Mouse (Mus musculus): ENCODE measurements around the gene Nphs1. TPM values are rescaled to one million over a fixed set of nuclear protein-coding genes. Genes with fewer than 3 reads are reported as not detected.
A peak's percentile ranks its signal among the peaks of the same experiment; 100 is the strongest.
"Not testable (repeated sequence)": the region's sequence is repeated elsewhere in the genome, so short reads cannot be mapped to it uniquely, and the experiment has no call there.

The Nphs1 gene
- total RNA-seq, 2 experiments from 2014 or later, result 1.8 to 2.2 TPM

GRCm38 (mm10) chr7:30490251-30490956 lies 32.3 kb downstream of the Nphs1 start:
- peak; percentile 30 to 56 for DNase-seq (ENCODE audit: extremely low spot score in 1 of 2, low spot score in 1 of 2)

GRCm38 (mm10) chr7:30490957-30491307 lies 32.8 kb downstream of the Nphs1 start:
- no peak for DNase-seq (ENCODE audit: extremely low spot score in 1 of 2, low spot score in 1 of 2)

GRCm38 (mm10) chr7:30492765-30493164 lies 34.6 kb downstream of the Nphs1 start:
- DNase-seq (ENCODE audit: extremely low spot score in 1 of 2, low spot score in 1 of 2), result peak; percentile 60 to 93

GRCm38 (mm10) chr7:30493401-30493931 lies 35.4 kb downstream of the Nphs1 start, which contains the start of gene Prodh2:
Prodh2 (plus strand) TSS chr7:30493622.
- DNase-seq (ENCODE audit: extremely low spot score in 1 of 2, low spot score in 1 of 2), result no peak

- not testable (repeated sequence) for DNase-seq (ENCODE audit: extremely low spot score in 1 of 2, low spot score in 1 of 2)
These were observed 37.5 kb downstream of the Nphs1 start for GRCm38 (mm10) chr7:30495506-30496042.

- DNase-seq (ENCODE audit: extremely low spot score in 1 of 2, low spot score in 1 of 2), result not testable (repeated sequence)
These were observed 43.0 kb downstream of the Nphs1 start for GRCm38 (mm10) chr7:30501159-30501558.

- DNase-seq (ENCODE audit: extremely low spot score in 1 of 2, low spot score in 1 of 2), result no peak
These were observed 49.9 kb downstream of the Nphs1 start for GRCm38 (mm10) chr7:30508061-30508460.

GRCm38 (mm10) chr7:30515003-30515760 lies 57.1 kb downstream of the Nphs1 start:
- DNase-seq (ENCODE audit: extremely low spot score in 1 of 2, low spot score in 1 of 2), result no peak

- no peak for DNase-seq (ENCODE audit: extremely low spot score in 1 of 2, low spot score in 1 of 2)
These were observed 60.2 kb downstream of the Nphs1 start for GRCm38 (mm10) chr7:30518325-30518724.

GRCm38 (mm10) chr7:30520396-30520795 lies 62.3 kb downstream of the Nphs1 start:
- DNase-seq (ENCODE audit: extremely low spot score in 1 of 2, low spot score in 1 of 2), result no peak

- DNase-seq (ENCODE audit: extremely low spot score in 1 of 2, low spot score in 1 of 2), result no peak
These were observed 62.7 kb downstream of the Nphs1 start for GRCm38 (mm10) chr7:30520856-30521255.

GRCm38 (mm10) chr7:30522871-30523270 lies 64.8 kb downstream of the Nphs1 start:
- DNase-seq (ENCODE audit: extremely low spot score in 1 of 2, low spot score in 1 of 2), result no peak

- no peak for DNase-seq (ENCODE audit: extremely low spot score in 1 of 2, low spot score in 1 of 2)
These were observed 66.4 kb downstream of the Nphs1 start for GRCm38 (mm10) chr7:30524487-30524886.

GRCm38 (mm10) chr7:30525954-30526353 lies 67.8 kb downstream of the Nphs1 start:
- DNase-seq (ENCODE audit: extremely low spot score in 1 of 2, low spot score in 1 of 2), result no peak

GRCm38 (mm10) chr7:30526399-30526798 lies 68.3 kb downstream of the Nphs1 start:
- DNase-seq (ENCODE audit: extremely low spot score in 1 of 2, low spot score in 1 of 2), result no peak

- no peak for DNase-seq (ENCODE audit: extremely low spot score in 1 of 2, low spot score in 1 of 2)
These were observed 68.9 kb downstream of the Nphs1 start for GRCm38 (mm10) chr7:30526981-30527380.

GRCm38 (mm10) chr7:30531291-30531815 lies 73.2 kb downstream of the Nphs1 start:
- no peak for DNase-seq (ENCODE audit: extremely low spot score in 1 of 2, low spot score in 1 of 2)

- DNase-seq (ENCODE audit: extremely low spot score in 1 of 2, low spot score in 1 of 2), result no peak
These were observed 74.8 kb downstream of the Nphs1 start for GRCm38 (mm10) chr7:30532931-30533330.

GRCm38 (mm10) chr7:30533941-30534632 lies 76.0 kb downstream of the Nphs1 start:
- DNase-seq (ENCODE audit: extremely low spot score in 1 of 2, low spot score in 1 of 2), result no peak
